Mouse (Mus musculus): ENCODE results near the gene Sh3rf1.

The Sh3rf1 gene

DNA sequence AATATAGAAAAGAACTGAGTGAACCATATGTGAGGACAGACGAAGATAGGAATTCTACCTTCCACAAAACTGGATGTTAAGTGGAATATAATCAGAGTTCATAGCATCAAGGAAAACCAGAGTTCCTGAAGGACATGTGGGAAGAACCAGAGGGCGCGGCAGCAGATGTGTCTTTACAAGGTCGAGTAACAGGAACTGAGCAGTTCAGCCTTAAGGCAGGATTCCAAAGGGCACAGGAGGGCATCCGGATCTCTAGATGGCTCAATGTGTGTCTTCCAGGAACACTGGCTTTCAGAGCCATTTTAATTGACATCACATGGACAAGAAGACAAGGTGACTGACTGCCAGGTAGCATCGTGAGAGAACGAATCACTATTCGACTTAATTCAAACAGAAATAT, 102.6 kb downstream of the Sh3rf1 start:
- no peak for DNase-seq

DNA sequence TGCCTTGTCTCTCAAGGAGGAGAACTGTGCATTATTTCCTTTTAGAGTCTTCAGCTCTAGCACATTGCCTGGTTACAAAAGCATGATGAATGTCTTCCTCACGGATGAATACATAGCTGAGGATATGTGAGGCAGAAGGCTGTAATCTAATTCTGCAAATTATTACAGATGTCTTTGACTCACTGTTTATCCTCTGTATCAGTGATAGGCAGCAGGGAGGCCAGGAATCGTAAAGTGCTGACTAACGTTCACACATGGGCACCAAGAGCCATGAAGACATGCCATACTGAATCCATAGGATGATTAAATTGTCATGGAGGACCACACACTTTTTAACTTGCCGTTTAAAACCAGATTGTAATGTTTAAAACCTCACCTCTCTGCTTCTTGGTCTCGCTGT, 103.7 kb downstream of the Sh3rf1 start:
- no peak for DNase-seq

DNA sequence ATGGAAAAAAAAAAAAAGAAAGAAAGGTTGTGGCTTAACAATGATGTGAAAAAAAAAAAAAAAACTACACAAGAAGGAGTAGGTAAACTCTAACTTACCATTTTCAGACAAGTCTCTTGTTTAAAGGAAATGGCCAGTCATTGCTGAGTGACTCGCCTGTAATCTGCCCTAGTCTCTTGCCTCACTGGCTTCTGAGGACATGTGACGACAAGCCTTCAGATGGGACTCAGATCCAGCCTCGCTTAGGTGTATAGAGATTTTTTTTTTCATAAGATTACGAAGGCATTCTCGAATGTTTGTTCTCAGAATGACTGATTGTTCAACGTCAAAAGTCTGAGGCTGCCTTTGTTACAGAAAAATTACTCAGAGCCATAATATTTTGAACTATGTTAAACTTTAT, 116.0 kb downstream of the Sh3rf1 start:
- no peak for DNase-seq

DNA sequence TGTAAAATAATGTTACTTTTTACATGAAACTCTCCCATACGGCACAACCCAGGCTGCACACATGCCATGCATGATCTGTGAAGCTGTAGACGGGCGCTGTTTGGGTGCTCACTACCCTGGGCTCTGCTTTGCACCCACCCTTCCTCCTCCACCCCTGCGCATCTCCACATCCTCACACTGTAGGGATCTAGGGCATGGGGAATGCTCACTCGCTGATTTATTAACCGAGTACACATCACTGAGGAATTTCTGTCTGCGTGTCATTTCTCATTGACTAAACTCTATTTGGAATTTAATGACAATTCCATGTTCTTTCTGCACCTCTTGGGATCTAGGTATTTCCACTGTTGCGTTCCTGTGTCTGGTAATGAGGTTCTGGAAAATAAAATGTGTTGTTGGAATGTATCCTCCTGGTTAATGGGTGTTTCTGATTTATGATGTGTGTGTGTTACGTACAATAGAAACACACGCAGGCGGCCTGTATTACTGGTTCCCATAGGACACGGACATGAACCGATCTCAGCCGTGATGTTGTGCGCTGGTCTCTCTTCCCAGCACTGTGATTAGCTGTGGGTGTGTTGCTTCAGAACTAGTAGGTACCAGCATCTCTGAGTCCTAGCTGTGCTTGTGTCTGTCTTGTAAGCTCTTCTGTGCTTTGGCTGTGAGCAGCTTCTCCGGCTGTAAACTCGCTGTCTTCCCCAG, 116.8 kb downstream of the Sh3rf1 start:
- no peak for DNase-seq

- no peak for DNase-seq
These were observed 118.1 kb downstream of the Sh3rf1 start for GRCm38 (mm10) chr8:61341587-61342441.

GRCm38 (mm10) chr8:61342473-61343026, 118.9 kb downstream of the Sh3rf1 start:
- no peak for DNase-seq

DNA sequence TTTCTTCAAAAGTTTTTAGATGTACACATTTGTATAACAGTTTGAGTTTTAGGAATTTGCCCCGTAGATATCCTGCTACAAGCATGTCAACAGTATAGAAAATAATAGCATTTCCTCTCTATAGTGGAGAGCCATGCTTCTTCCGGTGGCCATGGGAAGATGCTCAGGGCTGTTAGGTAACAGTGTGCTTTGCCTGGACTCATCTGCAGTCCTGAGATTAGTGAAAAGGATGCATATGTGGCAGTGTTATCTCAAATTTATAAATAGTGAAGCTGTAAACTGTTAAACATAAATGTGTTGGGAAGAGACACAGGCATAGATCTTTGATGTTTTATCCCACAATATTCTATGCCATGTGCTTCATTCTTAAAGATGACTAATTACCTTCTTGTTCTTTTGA, 120.8 kb downstream of the Sh3rf1 start:
- no peak for DNase-seq

- no peak for DNase-seq
These were observed 123.3 kb downstream of the Sh3rf1 start for GRCm38 (mm10) chr8:61346941-61347340.

GRCm38 (mm10) chr8:61347526-61347925, 123.9 kb downstream of the Sh3rf1 start:
- DNase-seq, result no peak

- no peak for DNase-seq
These were observed 124.4 kb downstream of the Sh3rf1 start for GRCm38 (mm10) chr8:61348029-61348428.

DNA sequence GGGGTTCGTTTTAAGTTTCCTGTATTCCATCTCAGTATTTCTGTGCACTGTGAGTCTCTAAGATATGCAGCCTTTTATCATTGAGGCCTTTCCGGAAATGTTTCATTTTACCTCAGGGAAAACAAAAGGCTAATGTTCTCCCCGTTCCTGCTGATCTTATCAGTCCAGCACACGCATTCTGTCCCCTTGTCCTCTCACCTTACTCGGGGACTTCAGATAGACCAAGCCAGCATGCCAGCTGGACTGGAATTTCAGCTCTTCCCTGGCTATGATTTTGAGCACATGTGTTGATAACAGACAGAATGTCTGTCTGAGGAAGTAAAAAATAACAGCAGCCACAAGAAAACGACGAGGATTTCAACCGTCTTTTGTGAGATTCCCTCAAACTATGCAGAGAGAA, 124.8 kb downstream of the Sh3rf1 start:
- no peak for DNase-seq

DNA sequence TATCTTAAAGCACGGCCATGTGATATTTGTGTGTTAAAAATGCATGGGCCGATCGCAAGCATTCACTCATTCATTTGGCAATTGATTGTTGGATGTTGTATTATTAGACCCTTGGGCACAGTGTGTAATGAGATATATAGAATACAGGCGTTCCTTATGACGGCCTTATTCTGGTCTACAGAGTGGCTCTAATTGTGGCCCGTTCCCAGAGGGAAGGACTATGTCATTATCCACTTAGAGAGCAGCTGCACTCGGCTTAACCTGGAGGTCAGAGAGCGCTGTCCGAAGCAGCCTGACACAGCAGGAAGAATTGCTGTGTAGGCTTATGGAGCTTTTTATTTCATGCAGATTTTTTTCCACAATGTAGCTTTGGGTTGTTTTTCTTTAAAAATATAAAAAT, 126.8 kb downstream of the Sh3rf1 start:
- no peak for DNase-seq

- DNase-seq, result no peak
These were observed 128.0 kb downstream of the Sh3rf1 start for GRCm38 (mm10) chr8:61351638-61352037.

DNA sequence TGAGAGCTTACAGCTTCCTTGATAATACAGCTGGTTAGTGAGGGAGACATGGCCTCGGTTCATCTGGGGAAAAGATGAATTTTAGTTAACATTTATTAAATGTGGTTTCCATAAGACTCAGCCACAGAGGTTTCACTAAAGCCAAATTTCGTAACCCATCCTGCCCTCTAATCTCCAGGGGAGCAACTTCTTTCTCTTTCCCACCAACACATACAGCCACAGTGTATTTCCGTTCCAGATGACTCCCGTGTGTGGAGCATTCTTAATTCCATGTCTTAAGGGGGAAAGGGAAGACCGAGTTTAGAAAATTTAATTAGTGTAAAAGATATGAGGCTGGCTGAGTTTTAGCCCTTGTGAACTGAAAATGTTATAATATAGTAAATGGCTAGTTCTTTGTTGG, 131.8 kb downstream of the Sh3rf1 start:
- DNase-seq, result no peak

DNA sequence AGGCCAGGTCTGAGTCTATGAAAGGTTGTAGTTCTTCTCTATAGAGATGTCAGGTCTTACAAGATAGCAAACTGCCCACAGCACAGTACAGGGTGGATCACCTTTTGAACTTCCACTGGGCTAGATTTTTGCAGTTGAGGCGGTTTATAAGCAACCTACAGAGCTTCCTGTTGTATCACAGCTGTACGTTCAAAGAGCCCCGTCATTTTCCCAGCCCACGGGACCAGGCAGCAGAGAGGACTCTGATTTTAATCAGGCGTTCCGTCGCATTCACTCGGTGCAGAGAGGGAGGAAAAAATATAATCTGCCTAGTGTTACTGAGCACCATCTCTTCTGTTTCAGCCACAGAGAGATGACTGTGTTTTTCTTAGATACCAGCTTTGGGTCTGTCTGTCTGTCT, 135.3 kb downstream of the Sh3rf1 start:
- DNase-seq, result no peak

DNA sequence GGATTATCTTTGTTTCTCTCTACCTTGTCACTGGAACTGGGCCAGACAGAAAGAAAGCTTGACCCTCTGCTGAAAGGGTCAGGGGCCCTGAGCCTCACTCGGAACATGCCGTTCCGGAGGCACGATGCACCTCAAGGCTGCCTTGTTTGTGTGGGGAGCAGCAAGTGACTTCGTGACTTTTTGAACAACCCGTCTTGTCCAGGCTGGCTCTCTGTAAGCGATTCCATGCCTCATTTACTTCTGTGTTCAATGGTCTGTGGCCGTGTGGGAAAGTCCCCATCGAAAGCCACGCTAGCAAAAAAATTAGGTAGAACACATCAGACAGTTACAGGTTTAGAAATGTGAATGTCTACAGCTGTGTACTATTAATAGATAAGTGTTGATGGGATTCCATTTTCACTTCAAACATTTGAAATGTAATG, 136.2 kb downstream of the Sh3rf1 start:
- DNase-seq, result peak; percentile 86

- peak; percentile 51 for DNase-seq
These were observed 136.7 kb downstream of the Sh3rf1 start for GRCm38 (mm10) chr8:61360362-61360761.

DNA sequence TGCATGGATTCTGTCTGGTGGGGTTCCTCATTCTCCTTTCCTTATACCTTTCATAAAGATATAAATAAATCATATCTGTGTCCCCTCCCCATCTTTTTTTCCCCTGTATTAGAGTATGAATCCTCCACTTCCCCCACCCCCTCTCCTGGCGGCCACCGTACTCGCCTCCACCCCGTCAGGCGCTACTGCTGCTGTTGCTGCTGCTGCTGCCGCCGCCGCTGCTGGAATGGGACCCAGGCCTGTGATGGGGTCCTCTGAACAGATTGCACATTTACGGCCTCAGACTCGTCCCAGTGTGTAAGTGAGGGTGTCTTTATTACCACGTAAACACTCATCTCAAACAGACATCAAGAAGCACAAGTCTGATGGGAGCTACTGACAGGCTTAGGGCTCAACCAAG, 137.8 kb downstream of the Sh3rf1 start:
- no peak for DNase-seq

DNA sequence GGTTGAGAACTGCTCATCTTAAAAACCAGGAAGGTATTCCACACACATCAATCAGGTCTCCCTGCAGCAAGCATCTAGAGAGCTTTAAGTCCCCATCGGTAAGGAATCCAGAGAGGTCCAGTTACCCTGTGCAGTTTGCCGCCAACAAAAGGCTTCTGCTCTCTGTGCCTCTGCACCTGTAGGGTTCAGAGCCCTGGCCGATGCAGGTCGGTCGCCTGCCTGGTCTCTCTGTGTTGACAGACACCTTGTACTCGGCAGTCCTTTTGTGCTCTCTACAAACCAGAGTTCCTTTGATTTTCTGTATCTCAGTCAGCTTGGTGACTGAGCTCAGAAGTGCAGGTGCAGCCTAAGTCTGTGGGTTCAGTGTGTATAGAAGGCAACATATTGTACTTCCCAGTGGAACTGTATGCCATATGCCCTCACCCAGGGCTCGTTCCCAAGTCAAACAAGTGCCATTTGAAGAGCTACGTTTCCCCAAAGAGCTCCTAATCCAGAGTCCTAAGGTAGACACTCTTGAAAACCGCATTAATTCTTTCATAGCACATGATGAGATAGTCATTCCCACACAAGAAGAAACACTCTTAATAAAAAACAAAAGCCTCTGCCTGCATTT, 138.7 kb downstream of the Sh3rf1 start:
- no peak for DNase-seq

- DNase-seq, result no peak
These were observed 149.6 kb downstream of the Sh3rf1 start for GRCm38 (mm10) chr8:61373303-61373702.

DNA sequence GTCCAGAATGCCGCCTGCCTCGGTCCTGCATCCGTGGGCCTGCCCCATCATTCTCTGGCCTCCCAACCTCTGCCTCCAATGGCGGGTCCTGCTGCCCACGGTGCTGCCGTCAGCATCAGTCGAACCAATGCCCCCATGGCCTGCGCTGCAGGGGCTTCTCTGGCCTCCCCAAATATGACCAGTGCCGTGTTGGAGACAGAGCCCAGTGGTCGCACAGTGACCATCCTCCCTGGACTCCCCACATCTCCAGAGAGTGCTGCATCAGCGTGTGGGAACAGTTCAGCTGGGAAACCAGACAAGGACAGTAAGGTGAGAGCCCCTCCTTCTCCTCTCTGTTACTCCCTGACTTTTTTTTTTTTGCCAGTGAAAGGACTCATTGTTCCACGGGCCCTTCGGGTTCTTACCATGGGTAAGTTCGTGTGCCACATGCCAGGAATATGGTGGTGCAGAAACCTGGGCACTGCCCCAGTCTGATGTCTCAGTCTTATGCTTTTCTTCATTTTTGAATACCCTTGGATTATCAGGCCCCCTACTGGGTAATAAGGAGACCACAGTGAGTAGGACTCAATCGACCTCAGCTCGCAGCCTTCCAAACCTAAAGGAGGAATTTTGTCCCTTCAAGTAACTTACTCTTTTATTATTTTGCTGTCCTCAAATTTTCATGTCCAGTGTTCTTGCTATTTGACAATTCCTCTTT, 150.5 kb downstream of the Sh3rf1 start:
- DNase-seq, result no peak

GRCm38 (mm10) chr8:61375205-61375604, 151.5 kb downstream of the Sh3rf1 start:
- peak; percentile 47 for DNase-seq
